Mouse (Mus musculus): ENCODE measurements around the gene Immp2l. TPM values are rescaled to one million over a fixed set of nuclear protein-coding genes. Genes with fewer than 3 reads are reported as not detected.
A peak's percentile ranks its signal among the peaks of the same experiment; 100 is the strongest.

The Immp2l gene
- polyA plus RNA-seq, 1 experiment from 2014 or later, result 7.9 TPM

DNA sequence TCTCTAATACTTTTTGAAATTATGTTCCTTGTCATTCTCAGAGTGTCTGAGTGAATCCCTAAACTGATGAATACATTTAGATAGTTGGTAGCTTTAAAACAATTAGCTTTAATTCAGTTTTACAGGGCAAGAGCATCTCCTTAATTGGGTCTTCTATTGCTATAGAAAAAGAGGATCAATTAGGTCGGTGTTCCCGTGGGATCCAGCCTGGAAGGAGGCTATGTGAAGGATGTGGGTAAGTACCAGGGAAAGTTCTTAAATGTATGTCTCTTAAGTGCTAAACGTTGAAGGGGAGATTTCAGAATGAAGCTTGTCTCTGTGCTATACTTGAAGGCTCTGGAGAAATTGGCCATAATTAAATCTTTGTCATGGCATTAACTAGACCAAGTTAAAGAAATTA, 283.1 kb downstream of the Immp2l start:
- no peaks in the 10 kb centered on the region for H3K27me3 ChIP-seq
- H3K9ac ChIP-seq, result no peak overlapping the region
- ATAC-seq (ENCODE audit: low FRiP score), result no peak
- no peak overlapping the region for H3K4me3 ChIP-seq
- no peaks in the 10 kb centered on the region for H3K36me3 ChIP-seq
- peaks cover 6% of the 10 kb centered on the region for H3K4me1 ChIP-seq (replicated peaks)
- no peak overlapping the region for H3K4me2 ChIP-seq
- WGBS, result 69% methylated on average over 3 of the region's 3 CpGs
- H3K27ac ChIP-seq, result no peak overlapping the region
- no peaks in the 10 kb centered on the region for H3K9me3 ChIP-seq

DNA sequence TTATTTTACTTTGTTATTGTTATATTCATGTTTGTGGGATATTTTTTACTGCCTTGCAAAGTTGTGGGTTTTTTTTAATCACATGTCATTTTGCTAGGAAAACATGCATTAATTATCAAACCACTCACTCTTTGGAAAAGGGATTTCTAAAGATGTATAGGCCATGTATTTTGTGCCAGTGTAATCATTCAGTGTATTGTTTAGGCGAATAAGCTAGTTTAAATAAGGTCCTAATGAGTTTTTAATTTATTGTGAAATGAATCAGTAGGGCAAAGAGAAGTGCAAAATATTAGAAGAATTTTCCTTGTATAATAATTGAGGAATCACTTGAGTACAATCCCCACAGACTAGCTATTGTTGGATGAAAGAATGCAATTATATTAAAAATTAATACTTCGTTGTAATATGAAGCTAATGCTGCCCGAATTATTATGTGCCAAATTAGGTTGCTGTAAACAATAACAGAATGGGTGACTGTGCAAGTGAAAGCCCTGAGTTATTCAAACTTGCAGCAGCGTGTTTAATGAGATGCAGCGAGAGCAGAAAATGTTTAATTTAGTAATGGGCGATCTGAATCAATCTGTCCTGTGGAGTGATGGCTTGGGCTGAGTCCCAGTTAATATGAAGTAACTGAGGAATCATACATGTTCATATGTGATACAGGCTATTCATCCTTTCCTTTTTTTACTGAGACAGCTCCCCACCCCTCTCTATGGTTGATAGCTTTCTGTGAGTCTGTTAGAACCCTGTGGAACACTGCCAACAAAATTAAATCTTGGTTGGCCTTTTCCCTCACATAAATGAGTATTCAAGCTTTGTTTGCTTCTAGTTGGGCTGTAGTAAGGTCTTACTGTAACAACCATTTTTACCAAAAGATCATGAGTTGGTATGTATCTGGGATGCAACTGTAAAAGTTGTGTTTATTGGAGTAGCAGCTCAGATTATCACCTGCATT, 285.1 kb downstream of the Immp2l start:
- Histone ChIP-seq H3K36me3 (no peaks in the 10 kb centered on the region), H3K27ac (no peak overlapping the region), H3K9me3 (no peaks in the 10 kb centered on the region), H3K4me3 (no peak overlapping the region), H3K4me1 (replicated peaks) (peaks cover 6% of the 10 kb centered on the region), H3K4me2 (no peak overlapping the region), H3K9ac (no peak overlapping the region), H3K27me3 (no peaks in the 10 kb centered on the region)
- ATAC-seq (ENCODE audit: low FRiP score), result peak; percentile 65; the same call in 1 of the 2 replicates
- 46% methylated on average over 6 of the region's 6 CpGs for WGBS

DNA sequence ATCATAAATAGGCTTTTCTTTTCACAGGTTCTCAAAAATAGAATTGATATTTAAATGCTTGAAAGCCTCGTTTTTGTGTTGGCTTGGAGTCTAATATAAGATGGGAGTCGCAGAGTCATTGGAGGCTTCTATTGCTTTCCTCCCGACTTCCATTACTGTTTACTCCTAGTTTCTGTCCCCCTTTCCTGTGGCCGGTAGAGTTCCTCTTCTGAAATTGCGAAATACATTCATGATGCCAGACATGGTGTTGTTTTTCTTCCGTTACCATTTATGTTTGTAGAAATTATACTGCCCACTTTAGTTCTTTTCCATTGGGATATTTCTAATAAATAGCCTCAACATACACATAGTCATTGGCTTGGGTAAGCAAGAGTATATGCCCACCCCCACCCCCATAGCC, 289.5 kb downstream of the Immp2l start:
- Histone ChIP-seq H3K4me3 (no peak overlapping the region), H3K36me3 (no peaks in the 10 kb centered on the region), H3K4me1 (replicated peaks) (peaks cover 15% of the 10 kb centered on the region), H3K9me3 (no peaks in the 10 kb centered on the region), H3K27ac (no peak overlapping the region), H3K27me3 (no peaks in the 10 kb centered on the region), H3K9ac (no peak overlapping the region), H3K4me2 (no peak overlapping the region)
- WGBS, result 92% methylated on average over 6 of the region's 6 CpGs
- ATAC-seq (ENCODE audit: low FRiP score), result no peak

DNA sequence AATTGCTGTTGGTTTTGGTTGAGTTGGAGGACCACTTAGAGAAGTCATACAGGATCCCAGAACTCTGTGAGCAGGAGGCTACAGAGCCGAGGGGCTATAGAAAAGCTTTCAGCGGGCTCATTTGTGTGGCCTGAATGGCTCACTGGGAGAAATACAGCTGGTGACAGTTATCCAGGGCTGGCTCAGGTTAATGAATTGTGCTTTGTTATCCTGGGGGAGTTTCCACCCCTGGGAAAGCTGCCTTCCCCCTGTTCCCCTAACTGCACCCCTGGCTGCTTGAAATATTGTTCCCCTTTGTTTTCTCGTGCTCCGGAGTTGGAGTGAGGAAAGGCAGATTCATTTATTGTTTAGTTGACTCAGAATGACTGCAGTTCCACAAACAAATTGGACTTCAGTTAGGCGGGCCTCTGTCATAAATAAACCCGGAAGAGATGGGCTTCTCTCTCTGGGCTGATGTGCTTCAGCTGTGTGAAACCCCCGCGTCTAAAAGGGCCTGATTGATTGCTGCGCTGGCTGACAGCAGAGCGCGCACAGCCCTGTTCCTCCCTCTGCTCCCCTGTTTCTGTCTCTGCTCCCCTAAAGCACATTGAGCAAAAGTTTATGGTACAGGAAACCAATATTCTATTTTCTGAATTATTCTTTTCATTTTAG, 291.0 kb downstream of the Immp2l start:
- H3K27me3 ChIP-seq, result no peaks in the 10 kb centered on the region
- ATAC-seq (ENCODE audit: low FRiP score), result peak; percentile 75
- H3K4me1 ChIP-seq (replicated peaks), result peaks cover 9% of the 10 kb centered on the region
- peak overlapping the region; percentile 42 for H3K4me2 ChIP-seq
- peak overlapping the region; percentile 45 for H3K27ac ChIP-seq
- no peaks in the 10 kb centered on the region for H3K36me3 ChIP-seq
- H3K9me3 ChIP-seq, result no peaks in the 10 kb centered on the region
- H3K4me3 ChIP-seq, result peak overlapping the region; percentile 5; the same call in 1 of the 2 replicates
- WGBS, result 5% methylated on average over 11 of the region's 11 CpGs
- peak overlapping the region; percentile 36; the same call in 1 of the 2 replicates for H3K9ac ChIP-seq

DNA sequence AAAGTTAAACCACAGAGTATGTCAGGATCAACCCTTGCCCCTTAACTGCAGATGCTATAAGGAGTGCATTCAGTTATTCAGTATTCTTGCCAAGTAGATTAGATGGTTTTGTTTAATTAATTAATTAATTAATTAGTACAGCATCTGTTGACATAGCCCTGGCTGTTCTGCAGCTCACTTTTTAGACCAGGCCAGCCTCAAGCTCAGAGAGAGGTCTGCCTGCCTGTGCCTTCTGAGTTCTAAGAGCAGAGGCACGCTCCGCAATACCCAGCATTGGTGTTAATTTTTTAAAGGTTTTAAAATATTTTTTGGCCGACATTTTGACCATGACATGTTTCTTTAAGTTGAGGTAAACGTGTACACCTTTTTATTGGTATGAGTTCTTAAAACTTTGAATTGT, 292.0 kb downstream of the Immp2l start:
- H3K27ac ChIP-seq, result no peak overlapping the region
- H3K4me1 ChIP-seq (replicated peaks), result peaks cover 9% of the 10 kb centered on the region
- no peak overlapping the region for H3K4me3 ChIP-seq
- H3K36me3 ChIP-seq, result no peaks in the 10 kb centered on the region
- ATAC-seq (ENCODE audit: low FRiP score), result no peak
- H3K9ac ChIP-seq, result no peak overlapping the region
- 92% methylated on average over 4 of the region's 4 CpGs for WGBS
- no peak overlapping the region for H3K4me2 ChIP-seq
- no peaks in the 10 kb centered on the region for H3K27me3 ChIP-seq
- H3K9me3 ChIP-seq, result no peaks in the 10 kb centered on the region

DNA sequence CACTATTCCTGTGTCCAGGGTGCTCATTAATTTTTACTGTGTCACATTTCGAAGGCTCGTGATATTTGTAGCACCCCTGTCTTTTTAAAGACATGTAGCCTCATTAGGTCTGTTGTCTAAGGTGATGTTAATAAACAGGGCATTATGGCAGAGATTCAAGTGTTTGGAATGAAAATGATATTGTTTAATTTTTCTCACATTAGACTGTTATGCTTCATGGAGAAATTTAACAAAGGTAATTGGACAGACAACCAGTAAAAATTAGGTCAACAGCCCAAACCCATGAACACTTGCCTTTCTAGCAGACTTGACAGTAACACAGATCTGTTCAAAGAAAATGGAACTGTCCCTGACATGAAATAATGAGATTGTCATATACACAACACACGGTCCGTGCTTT, 292.5 kb downstream of the Immp2l start:
- Histone ChIP-seq H3K4me1 (replicated peaks) (peaks cover 9% of the 10 kb centered on the region), H3K27me3 (no peaks in the 10 kb centered on the region), H3K4me2 (no peak overlapping the region), H3K9ac (no peak overlapping the region), H3K4me3 (no peak overlapping the region), H3K27ac (no peak overlapping the region), H3K36me3 (no peaks in the 10 kb centered on the region), H3K9me3 (no peaks in the 10 kb centered on the region)
- ATAC-seq (ENCODE audit: low FRiP score), result no peak
- WGBS, result 80% methylated on average over 4 of the region's 4 CpGs

DNA sequence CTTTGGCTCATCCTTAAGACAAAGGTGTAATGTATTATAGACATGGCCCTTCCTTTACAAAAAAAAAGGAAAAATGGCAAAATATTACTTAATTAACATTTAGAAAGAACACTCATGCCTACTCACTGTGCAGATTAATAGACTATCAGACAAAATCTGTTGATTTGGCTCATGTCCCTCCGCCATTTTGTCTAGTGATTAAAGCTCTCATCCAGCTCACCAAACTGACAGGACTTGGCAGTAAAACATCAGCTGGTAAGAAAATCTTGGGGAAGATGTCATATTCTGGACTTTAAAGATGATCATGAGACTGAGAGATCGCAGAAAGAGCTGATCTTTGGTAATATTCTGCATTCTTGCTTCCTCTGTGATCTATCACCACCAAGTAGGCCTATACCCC, 293.5 kb downstream of the Immp2l start:
- Histone ChIP-seq H3K4me2 (no peak overlapping the region), H3K27ac (no peak overlapping the region), H3K9me3 (no peaks in the 10 kb centered on the region), H3K4me3 (no peak overlapping the region), H3K27me3 (no peaks in the 10 kb centered on the region), H3K9ac (no peak overlapping the region), H3K36me3 (no peaks in the 10 kb centered on the region), H3K4me1 (replicated peaks) (peaks cover 9% of the 10 kb centered on the region)
- ATAC-seq (ENCODE audit: low FRiP score), result no peak
- 94% methylated on average over 2 of the region's 2 CpGs for WGBS

DNA sequence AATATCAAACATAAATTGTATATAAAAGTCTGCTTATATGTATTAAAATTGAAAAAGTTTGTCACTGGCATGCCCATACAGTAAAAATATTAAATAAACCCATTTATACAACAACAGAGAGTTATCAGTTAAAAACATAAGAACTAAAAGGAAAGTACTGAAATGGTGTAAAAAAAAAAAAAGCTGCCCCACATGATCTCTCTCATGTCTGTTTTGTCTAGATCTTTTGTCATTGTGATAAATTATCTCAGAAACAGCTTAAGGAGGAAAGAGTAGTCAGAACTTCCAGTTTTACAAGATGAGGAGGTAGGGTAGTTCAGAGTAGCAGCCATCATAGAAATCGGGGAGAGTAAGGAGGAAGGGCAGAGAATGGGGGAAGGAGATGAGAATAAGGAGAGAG, 298.1 kb downstream of the Immp2l start:
- Histone ChIP-seq H3K36me3 (no peaks in the 10 kb centered on the region), H3K9me3 (no peaks in the 10 kb centered on the region), H3K4me3 (no peak overlapping the region), H3K27me3 (no peaks in the 10 kb centered on the region), H3K9ac (no peak overlapping the region), H3K4me2 (no peak overlapping the region), H3K27ac (no peak overlapping the region), H3K4me1 (replicated peaks) (no peaks in the 10 kb centered on the region)
- 78% methylated on average over 1 of the region's 1 CpGs for WGBS
- no peak for ATAC-seq (ENCODE audit: low FRiP score)

DNA sequence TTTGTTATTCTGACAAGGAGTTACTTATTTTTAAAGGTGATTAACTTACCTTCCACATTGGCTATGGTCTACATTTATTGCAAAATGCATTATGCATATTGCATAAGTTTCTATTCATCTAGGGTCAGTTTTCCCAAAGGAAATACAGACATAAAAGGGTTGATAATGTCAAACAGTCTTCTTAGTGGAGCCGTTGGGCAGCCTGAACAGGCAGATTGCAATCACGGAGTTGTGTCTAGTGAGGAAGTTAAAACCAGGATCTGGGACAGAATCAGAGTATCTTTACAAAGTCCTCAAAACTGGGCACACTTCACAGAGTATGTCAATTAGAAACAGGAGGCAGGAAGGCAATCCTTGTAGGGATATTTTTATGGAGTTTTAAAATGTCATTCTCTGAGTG, 300.5 kb downstream of the Immp2l start:
- Histone ChIP-seq H3K27me3 (no peaks in the 10 kb centered on the region), H3K4me3 (no peak overlapping the region), H3K36me3 (no peaks in the 10 kb centered on the region), H3K27ac (no peak overlapping the region), H3K9ac (no peak overlapping the region), H3K9me3 (no peaks in the 10 kb centered on the region), H3K4me1 (replicated peaks) (no peaks in the 10 kb centered on the region), H3K4me2 (no peak overlapping the region)
- WGBS, result 80% methylated on average over 2 of the region's 2 CpGs
- ATAC-seq (ENCODE audit: low FRiP score), result no peak

DNA sequence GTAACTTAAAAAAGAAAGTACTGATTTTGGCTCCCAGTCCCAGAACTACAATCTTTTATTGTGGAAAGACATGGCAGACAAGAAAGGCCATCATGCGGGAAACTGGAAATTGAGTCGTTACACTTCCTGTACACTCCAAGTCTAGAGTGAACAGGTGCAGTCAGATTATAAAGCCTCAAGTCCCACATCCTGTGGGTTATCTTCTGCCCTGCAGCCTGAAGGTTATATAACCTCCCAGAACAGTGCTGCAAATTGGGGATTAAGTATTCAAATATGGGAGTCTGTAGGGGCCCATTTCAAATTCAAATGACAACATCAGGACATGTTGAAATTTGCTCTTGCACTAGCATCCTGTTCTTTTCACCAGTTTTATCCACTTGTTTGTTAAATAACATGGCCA, 301.9 kb downstream of the Immp2l start:
- WGBS, result 82% methylated on average over 2 of the region's 2 CpGs
- no peak overlapping the region for H3K4me2 ChIP-seq
- no peak overlapping the region for H3K27ac ChIP-seq
- H3K27me3 ChIP-seq, result no peaks in the 10 kb centered on the region
- no peaks in the 10 kb centered on the region for H3K9me3 ChIP-seq
- H3K36me3 ChIP-seq, result no peaks in the 10 kb centered on the region
- no peak overlapping the region for H3K9ac ChIP-seq
- H3K4me3 ChIP-seq, result no peak overlapping the region
- no peak for ATAC-seq (ENCODE audit: low FRiP score)
- no peaks in the 10 kb centered on the region for H3K4me1 ChIP-seq (replicated peaks)

DNA sequence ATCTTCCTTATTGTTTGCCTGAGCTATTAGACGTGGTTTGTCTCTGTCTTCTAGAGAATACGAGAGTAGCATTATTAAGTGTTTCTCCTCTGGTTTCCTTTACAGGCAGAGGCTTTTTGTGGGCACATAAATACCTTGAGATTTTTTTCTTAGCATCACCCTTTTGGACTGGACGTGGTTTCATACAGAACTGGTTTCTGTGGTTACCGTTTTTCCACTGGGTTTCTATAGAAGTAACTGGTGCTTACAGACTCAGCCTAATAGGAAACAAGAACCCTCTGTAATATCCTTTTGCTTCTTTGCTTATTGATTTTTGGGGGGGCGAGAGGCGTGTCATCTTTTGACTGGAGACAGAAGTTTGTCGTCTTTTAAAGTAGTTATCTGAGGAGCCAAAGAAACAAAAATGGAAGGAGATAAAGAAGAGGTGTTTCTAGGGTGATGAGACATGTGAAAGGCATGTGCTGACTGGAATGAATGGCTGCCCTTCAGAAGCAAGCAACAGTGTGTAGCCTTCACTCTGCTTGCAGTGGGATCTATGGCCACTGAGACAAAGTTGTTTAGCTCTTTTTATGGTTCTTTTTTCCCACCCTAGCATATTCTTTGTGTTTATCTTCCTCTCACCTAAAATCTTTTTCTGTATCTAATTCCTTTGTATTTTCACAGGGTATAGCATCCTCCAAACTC, 307.2 kb downstream of the Immp2l start:
- Histone ChIP-seq H3K27ac (no peak overlapping the region), H3K4me3 (no peak overlapping the region), H3K9ac (no peak overlapping the region), H3K9me3 (no peaks in the 10 kb centered on the region), H3K4me1 (replicated peaks) (no peaks in the 10 kb centered on the region), H3K4me2 (no peak overlapping the region), H3K36me3 (no peaks in the 10 kb centered on the region), H3K27me3 (no peaks in the 10 kb centered on the region)
- ATAC-seq (ENCODE audit: low FRiP score), result no peak
- 53% methylated on average over 7 of the region's 7 CpGs for WGBS

DNA sequence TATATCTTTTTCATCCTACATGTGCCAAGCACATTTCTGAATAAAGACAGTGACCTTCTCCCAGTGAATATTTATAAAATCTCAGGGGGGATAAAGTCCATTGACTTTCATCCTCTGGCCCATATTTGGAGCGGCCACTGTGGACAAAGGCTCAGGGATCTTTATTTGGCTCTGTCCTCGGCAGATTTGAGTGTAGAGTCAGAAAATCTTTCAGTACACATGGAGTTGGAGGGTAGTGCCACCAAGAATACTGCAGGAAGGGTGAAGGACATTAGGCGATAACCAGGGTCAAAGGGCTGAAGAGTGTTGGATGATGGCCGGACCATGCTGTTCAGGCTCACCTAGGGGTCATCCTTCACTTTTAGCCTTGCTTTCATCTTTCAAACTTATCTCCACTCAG, 321.7 kb downstream of the Immp2l start:
- Histone ChIP-seq H3K4me2 (no peak overlapping the region), H3K27me3 (no peaks in the 10 kb centered on the region), H3K9me3 (no peaks in the 10 kb centered on the region), H3K36me3 (no peaks in the 10 kb centered on the region), H3K4me1 (replicated peaks) (no peaks in the 10 kb centered on the region), H3K27ac (no peak overlapping the region), H3K4me3 (no peak overlapping the region), H3K9ac (no peak overlapping the region)
- WGBS, result 82% methylated on average over 4 of the region's 4 CpGs
- ATAC-seq (ENCODE audit: low FRiP score), result no peak

All from hindbrain, embryonic 13.5 days (tissue).